Mouse (Mus musculus) ovary, adult 10 weeks (tissue): ENCODE results near the gene Egfl8. TPM values are rescaled to one million over a fixed set of nuclear protein-coding genes. Genes with fewer than 3 reads are reported as not detected.

Experiments
- polyA plus RNA-seq: library from polyadenylated mRNA; stranded (reverse); fragments of 350-450 nt; fragmentation: Illumina TruSeq; extraction: RNeasy Lipid Tissue Mini Kit (QIAGEN cat#74804); gene quantifications from one replicate; pipeline ENCODE4 v1.2.3, GENCODE M21; 2014

The Egfl8 gene
- 0.66 TPM for polyA plus RNA-seq

GRCm38 (mm10) chr17:34615871-34616270 is at the start of gene Egfl8:
Gene Egfl8, minus strand, starts transcription at chr17:34615971.

GRCm38 (mm10) chr17:34646906-34647787 is 31.4 kb upstream of the Egfl8 start, which contains the start of gene Atf6b:
Gene Atf6b, plus strand, starts transcription at chr17:34647146.

GRCm38 (mm10) chr17:34644608-34645007 is 28.8 kb upstream of the Egfl8 start, which contains the start of gene Fkbpl:
Gene Fkbpl, plus strand, starts transcription at chr17:34644764.

GRCm38 (mm10) chr17:34629221-34629751 is 13.5 kb upstream of the Egfl8 start, which contains the start of gene Prrt1:
Gene Prrt1, plus strand, starts transcription at chr17:34629533.

GRCm38 (mm10) chr17:34627943-34628643 is 12.3 kb upstream of the Egfl8 start, which contains the start of gene Ppt2:
Gene Ppt2, minus strand, starts transcription at chr17:34628510.

GRCm38 (mm10) chr17:34604061-34604508 is 11.7 kb downstream of the Egfl8 start, which contains the start of gene Agpat1:
Gene Agpat1, plus strand, starts transcription at chr17:34604262.

GRCm38 (mm10) chr17:34603375-34604060 is 12.3 kb downstream of the Egfl8 start, which contains the start of gene Rnf5:
Gene Rnf5, minus strand, starts transcription at chr17:34603690.

GRCm38 (mm10) chr17:34597566-34598095 is 18.1 kb downstream of the Egfl8 start, which contains the start of gene Ager:
Gene Ager, plus strand, starts transcription at chr17:34597862.

GRCm38 (mm10) chr17:34591029-34591993 is 24.5 kb downstream of the Egfl8 start, which contains the start of gene Pbx2:
Gene Pbx2, plus strand, starts transcription at chr17:34591266.

GRCm38 (mm10) chr17:34589681-34590101 is 26.1 kb downstream of the Egfl8 start, which contains the start of gene Gpsm3:
Gene Gpsm3, plus strand, starts transcription at chr17:34589806.

GRCm38 (mm10) chr17:34564003-34564421 is 51.8 kb downstream of the Egfl8 start, which contains the start of gene Notch4:
Gene Notch4, plus strand, starts transcription at chr17:34564268.

Other genes starting within 250 kb of the Egfl8 start
- gene Btnl1, start 238.8 kb downstream of the Egfl8 start, polyA plus RNA-seq = 0.20 TPM
- 1.8 TPM for gene BC051142, start 217.2 kb downstream of the Egfl8 start, polyA plus RNA-seq
- gene Btnl4, start 138.7 kb downstream of the Egfl8 start, polyA plus RNA-seq = not detected
- gene Btnl6, start 98.6 kb downstream of the Egfl8 start, polyA plus RNA-seq = not detected
- 0.40 TPM for gene Notch4, start 51.7 kb downstream of the Egfl8 start, polyA plus RNA-seq
- gene Gpsm3, start 26.2 kb downstream of the Egfl8 start, polyA plus RNA-seq = 1.7 TPM
- 26.5 TPM for gene Pbx2, start 24.7 kb downstream of the Egfl8 start, polyA plus RNA-seq
- gene Ager, start 18.1 kb downstream of the Egfl8 start, polyA plus RNA-seq = not detected
- gene Rnf5, start 12.3 kb downstream of the Egfl8 start, polyA plus RNA-seq = 35.5 TPM
- 1.9 TPM for gene Agpat1, start 11.7 kb downstream of the Egfl8 start, polyA plus RNA-seq
- 3.4 TPM for gene Ppt2, start 12.5 kb upstream of the Egfl8 start, polyA plus RNA-seq
- 1.5 TPM for gene Prrt1, start 13.6 kb upstream of the Egfl8 start, polyA plus RNA-seq
- 9.4 TPM for gene Fkbpl, start 28.8 kb upstream of the Egfl8 start, polyA plus RNA-seq
- gene Atf6b, start 31.2 kb upstream of the Egfl8 start, polyA plus RNA-seq = 2.5 TPM
- 0.06 TPM for gene Tnxb, start 54.6 kb upstream of the Egfl8 start, polyA plus RNA-seq
- 1.7 TPM for gene C4b, start 127.9 kb upstream of the Egfl8 start, polyA plus RNA-seq
- not detected for gene Cyp21a1, start 188.6 kb upstream of the Egfl8 start, polyA plus RNA-seq
- 4.4 TPM for gene Stk19, start 221.0 kb upstream of the Egfl8 start, polyA plus RNA-seq
- gene Dxo, start 221.0 kb upstream of the Egfl8 start, polyA plus RNA-seq = 1.9 TPM
- gene Skiv2l, start 234.2 kb upstream of the Egfl8 start, polyA plus RNA-seq = 2.9 TPM
- 1.8 TPM for gene Nelfe, start 234.4 kb upstream of the Egfl8 start, polyA plus RNA-seq
- gene Cfb, start 246.5 kb upstream of the Egfl8 start, polyA plus RNA-seq = not detected